Mouse (Mus musculus) WW6 (cell line): ENCODE measurements around the gene Uchl4.

Experiments used
- DNase-seq: peaks from one replicate; pipeline ENCODE4 v3.0.0-alpha.2; 2013; ENCODE audit warnings: low read depth, low spot score

The Uchl4 gene

DNA sequence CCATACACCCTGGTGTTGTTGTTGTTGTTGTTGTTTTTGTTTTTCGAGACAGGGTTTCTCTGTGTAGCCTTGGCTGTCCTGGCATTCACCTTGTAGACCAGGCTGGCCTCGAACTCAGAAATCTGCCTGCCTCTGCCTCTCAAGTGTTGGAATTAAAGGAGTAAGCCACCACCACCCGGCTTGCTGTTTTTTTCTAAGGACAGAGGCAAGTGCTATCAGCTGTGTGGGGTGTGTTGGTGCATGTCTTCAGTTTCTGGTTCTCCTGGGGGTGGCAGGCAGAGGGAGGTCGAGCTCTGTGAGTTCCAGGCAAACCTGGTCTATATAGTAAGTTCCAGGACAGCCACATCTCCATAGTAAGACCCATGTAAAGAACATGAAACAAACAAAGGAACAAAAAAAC is 39.3 kb downstream of the Uchl4 start:
- DNase-seq, result no peak

- no peak for DNase-seq
Observed at GRCm38 (mm10) chr9:64274919-64275318, 39.9 kb downstream of the Uchl4 start.

GRCm38 (mm10) chr9:64277706-64278105 is 42.7 kb downstream of the Uchl4 start:
- no peak for DNase-seq

DNA sequence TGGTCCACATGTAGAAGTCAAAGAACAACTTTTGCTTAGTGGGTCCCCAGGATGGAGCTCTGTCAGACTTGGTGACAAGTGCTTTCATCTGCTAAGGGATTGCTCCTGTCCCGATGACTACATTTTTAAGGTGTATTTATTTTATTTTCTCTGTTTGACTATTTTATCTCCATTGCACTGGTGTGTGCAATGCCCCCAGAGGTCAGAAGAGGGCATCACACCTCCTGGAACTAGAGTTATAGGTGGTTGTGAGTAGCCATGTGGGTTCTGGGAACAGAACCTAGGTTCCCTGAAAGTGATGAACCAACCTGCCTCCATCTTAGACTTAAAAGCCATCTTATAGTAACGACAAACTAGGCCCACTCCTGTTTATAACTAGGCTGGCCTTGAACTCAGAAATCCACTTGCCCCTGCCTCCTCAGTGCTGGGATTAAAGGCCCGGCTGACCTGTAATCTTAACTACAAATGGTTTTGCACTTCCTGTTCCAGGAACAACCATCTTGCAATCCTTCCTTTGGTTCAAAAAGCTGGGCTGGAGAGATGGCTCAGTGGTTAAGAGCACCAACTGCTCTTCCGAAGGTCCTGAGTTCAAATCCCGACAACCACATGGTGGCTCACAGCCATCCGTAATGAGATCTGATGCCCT is 43.8 kb downstream of the Uchl4 start:
- no peak for DNase-seq

DNA sequence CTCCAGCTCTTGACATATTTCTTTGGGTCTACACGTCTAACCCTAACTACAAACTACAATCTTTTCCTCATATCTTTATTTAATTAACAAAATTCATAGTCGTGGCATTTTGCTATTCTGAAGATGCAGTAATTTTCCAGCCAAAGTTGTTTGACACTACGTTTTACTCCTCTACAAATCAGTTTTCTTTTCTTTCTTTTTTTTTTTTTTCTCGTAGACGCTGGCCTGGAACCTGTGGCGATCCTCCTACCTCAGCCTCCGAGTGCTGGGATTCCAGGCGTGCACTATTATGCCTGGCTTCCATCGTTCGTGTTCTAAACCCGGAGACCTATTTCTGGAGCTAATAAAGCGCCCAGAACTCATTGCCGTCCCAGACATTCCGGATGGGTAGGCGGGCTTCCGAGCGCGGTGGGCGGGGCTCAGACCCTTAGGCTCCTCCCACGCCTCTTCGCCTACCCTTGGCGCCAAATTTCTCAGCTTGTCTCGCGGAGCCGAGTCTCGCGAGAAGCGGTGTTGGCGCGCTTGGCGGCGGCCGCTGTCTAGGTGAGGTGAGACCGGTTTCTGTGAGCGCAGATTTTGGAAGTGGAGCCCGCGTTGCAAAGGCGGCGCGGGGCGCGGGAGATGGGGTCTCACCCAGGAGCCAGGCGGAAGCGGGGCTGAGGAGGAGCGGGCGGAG is 46.2 kb downstream of the Uchl4 start, which contains the start of gene Tipin:
TSS of gene Tipin (plus strand) at position 477 of the 676 bp plus-strand sequence.
- peak; percentile 89 for DNase-seq

DNA sequence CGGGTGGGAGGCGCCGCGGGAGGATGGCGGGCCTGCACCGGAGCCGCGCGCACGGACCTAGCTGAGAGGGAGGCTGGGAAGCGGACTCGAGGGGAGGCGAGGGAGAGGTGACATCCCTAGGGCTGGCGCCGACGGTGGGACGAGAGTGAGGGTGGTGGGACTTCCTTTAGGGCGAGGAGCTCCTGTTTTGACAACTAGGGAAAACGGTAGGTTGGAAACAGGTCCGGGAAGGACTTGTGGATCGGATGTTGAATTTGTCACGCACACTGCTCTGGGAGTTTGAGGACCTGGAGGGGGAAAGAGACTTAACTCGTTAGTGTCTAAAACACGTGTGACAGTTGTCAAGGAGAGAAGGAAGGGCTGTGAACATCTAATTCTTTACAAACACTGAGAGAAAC is 46.8 kb downstream of the Uchl4 start:
- DNase-seq, result no peak

DNA sequence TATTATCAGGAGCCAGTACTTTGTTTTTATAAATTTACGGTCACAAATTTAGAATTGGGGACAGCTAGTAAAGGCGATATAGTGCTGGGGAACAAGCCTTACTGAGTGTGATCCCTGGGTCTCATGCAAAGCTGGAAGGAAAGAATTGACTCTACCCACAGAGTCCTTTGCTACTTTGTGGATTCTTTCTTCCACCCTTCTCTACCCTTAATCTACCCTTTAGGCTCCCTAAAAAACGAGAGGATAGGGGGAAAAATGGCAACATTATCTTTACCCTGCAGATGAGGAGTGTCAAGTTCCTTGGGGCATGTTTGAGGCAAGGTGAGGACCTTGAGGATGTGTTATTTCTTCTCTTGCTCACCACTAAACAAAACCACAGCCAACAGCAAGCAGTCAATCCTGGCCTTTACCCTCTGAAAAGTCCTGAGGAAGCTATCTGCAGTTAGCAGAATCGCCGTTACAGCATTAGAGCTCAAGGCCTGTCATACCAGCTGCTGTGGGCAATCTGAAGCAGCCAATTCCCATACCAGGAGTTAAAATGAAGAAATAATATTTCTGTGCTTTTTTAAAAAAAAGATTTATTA is 47.5 kb downstream of the Uchl4 start:
- DNase-seq, result no peak
